Mouse (Mus musculus) urinary bladder, postnatal 25 days (tissue): ENCODE measurements around the gene Gm21861.
"Not testable (repeated sequence)": the region's sequence is repeated elsewhere in the genome, so short reads cannot be mapped to it uniquely, and the experiment has no call there.

Experiments used
- DNase-seq: peaks from one replicate; pipeline ENCODE4 v3.0.0; 2022; ENCODE audit warnings: low spot score

Gm21861 gene

DNA sequence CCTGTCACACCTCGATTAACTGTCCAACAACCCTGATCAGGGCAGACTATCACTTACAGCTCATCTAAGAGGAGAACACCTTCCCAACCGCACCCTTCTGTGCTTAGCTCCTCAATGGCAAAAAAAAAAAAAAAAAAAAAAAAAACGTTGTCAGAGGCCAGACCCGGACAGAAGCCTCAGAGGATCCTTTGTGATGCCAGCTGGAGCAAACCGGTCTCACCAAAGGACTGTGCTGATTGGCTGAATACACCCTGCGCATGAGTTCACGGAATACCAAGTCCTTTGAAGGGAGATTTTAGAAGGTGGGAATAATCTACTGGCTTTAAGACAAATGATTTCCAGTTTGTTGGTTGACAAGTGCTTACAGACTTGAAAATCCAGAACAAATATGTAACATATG is at the start of gene Gm21861:
TSS of gene Gm21861 (minus strand) at position 101 of the 400 bp plus-strand sequence.
- not testable (repeated sequence) for DNase-seq
